Mouse (Mus musculus) lung, postnatal 0 days (tissue): ENCODE measurements around the gene Epsti1.

Source experiments
- CTCF ChIP-seq: IDR thresholded peaks from 2 replicates; pipeline ENCODE4 v1.5.1; 2016; ENCODE audit warnings: antibody characterized with exemption, mild to moderate bottlenecking
- EP300 ChIP-seq: IDR thresholded peaks from 2 replicates; pipeline ENCODE4 v1.6.1; 2016; ENCODE audit warnings: antibody characterized with exemption, mild to moderate bottlenecking, control low read depth

DNA sequence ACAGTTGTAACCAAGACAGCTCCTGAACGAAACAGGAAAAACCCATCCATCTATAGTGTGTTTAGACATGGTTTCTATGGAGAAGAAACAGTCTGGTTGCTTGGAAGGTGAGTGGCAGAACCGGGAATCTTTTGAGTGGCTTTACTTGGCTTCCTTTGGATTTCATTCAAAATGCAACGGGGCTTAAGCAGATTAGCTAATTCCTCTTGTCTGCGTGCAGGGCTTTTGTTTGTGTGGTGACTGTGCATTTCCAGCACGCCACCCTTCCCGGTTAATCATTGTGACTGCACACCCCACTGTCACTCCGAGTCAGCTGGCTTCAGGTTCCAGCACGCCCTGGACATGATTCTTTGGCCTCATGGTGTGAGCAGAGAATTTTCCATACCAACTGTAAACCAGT, 115.9 kb downstream of the Epsti1 start:
- TF ChIP-seq CTCF: no peak
- TF ChIP-seq EP300: no peak
